Mouse (Mus musculus) cortical plate, adult 2 months (tissue): ENCODE measurements around the gene Cox6b1. TPM values are rescaled to one million over a fixed set of nuclear protein-coding genes. Genes with fewer than 3 reads are reported as not detected.

Experiments
- H3K27ac ChIP-seq: fragments of 200-500 bp; 2 replicates; pipeline ENCODE4 v1.5.1; 2012; ENCODE audit warnings: low read length, control low read depth, inconsistent platforms; ENCODE audit not compliant: insufficient read depth
- H3K4me1 ChIP-seq: fragments of 200-500 bp; 2 replicates; pipeline ENCODE4 v1.6.1; 2011; ENCODE audit warnings: low read length; ENCODE audit not compliant: control insufficient read depth, insufficient read depth
- H3K4me3 ChIP-seq: fragments of 200-500 bp; 2 replicates; pipeline ENCODE4 v1.5.1; 2011; ENCODE audit warnings: mild to moderate bottlenecking, low read length, control low read depth; ENCODE audit not compliant: insufficient read depth
- CTCF ChIP-seq: fragments of 200-500 bp; IDR thresholded peaks from 2 replicates; pipeline ENCODE4 v1.5.1; 2011; ENCODE audit warnings: mild to moderate bottlenecking, control low read depth, low read length; ENCODE audit not compliant: insufficient read depth; ENCODE audit errors: extremely low read depth
- POLR2A ChIP-seq: fragments of 200-500 bp; IDR thresholded peaks from 2 replicates; pipeline ENCODE4 v1.6.1; 2011; ENCODE audit warnings: mild to moderate bottlenecking, low read length, control low read depth; ENCODE audit not compliant: insufficient read depth; ENCODE audit errors: extremely low read depth
- polyA plus RNA-seq: library from polyadenylated mRNA; depleted of rRNA; stranded (reverse); fragments of >200 nt; gene quantifications from 2 replicates; pipeline ENCODE4 v1.2.3, GENCODE M21; 2012

Gene Cox6b1
- polyA plus RNA-seq, 1 experiment = 1,068 TPM

DNA sequence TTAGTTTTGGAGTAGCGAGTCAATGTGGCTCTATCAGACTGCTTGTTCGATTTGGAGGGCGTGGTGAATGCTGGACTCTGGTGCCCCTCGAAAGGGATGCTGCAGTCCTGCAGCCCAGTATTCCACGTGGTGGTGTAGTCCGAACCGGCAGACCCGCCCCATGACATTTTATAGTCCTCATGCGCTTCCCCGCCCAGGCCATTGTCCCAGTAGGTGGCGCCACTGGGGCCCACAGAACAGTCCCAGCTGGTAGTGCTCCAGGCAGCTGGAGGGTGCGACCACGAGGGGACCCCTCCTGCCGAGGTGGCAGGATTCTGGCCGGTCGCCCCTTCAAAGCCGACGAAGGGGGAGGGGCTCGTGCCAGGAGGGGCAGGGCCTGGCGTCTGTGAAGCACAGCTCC, 8.7 kb upstream of the Cox6b1 start:
- Histone ChIP-seq H3K4me3 (no peak overlapping the region), H3K4me1 (no peaks in the 10 kb centered on the region), H3K27ac (no peak overlapping the region)
- TF ChIP-seq POLR2A (no peak), CTCF (peak; percentile 14; the same call in 1 of the 2 replicates)

DNA sequence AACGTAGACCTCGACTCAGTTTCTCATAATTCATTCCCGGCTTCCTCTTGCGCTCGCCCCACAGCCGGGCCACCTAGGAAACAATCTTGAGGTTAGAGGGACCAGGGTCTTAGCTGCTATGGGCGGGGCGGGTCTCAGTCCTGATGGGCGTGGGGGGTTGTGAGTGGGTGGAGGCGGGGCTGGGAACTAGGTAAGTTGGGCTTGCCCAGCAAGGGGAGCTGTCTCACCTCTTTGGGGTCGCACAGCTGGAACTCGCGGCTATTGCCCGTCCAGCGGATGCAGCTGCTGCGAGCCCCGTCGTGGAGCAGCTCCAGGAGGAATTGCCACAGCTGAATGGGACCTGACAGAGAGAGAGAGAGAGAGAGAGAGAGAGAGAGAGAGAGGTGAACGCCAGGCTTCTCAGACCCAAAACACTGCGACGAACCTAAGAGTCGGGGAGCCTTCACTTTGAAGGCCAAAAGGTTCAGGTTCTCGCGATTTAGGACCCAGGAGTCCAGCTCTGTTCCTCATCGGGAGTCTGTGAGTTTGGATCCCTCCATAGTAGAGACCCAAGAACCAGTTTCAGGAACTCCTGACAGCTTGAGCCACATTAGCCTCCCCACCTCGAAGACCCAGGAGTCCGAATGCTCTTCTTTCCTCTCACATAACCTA, 7.9 kb upstream of the Cox6b1 start:
- Histone ChIP-seq H3K4me3 (no peak overlapping the region), H3K27ac (no peak overlapping the region), H3K4me1 (no peaks in the 10 kb centered on the region)
- TF ChIP-seq CTCF (no peak), POLR2A (no peak)

DNA sequence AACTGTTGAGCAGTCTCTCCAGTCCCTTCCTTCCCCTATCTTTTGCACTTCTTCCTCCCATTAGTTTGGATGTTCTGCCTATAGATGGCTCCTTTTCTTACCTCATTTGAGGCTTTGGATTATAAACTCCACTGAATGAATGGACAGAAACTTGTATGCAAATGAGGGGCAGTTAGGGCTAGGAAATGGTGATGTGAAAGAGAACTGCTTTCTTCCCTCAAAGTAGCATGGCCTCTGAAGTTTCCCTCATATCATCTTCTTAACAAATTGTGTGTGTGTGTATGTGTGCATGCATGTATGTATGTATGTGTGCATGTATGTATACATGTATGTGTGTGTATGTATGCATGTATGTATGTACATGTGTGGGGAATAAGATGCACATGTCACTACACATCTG, 3.1 kb upstream of the Cox6b1 start:
- no peak overlapping the region for H3K4me3 ChIP-seq
- H3K4me1 ChIP-seq = peaks cover 1% of the 10 kb centered on the region; the same call in 1 of the 2 replicates
- H3K27ac ChIP-seq = no peak overlapping the region
- TF ChIP-seq CTCF (no peak), POLR2A (no peak)

DNA sequence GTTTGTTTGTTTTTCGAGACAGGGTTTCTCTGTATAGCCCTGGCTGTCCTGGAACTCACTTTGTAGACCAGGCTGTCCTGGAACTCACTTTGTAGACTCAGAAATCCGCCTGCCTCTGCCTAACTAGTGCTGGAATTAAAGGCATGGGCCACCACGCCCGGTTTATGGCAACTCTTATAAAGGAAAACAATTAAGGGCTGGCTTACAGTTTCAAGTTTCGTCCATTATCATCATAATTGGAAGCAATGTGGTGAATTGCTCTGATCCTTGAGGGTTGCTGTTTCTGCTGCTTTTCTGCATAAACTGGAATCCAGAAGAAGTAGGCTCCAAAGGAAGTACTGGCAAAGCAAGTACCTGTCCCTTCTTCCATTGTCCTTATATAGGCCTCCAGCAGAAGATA, 696 bp upstream of the Cox6b1 start:
- TF ChIP-seq POLR2A (no peak), CTCF (no peak)
- peak overlapping the region; percentile 97; the same call in 1 of the 2 replicates for H3K4me3 ChIP-seq
- H3K27ac ChIP-seq = no peak overlapping the region
- peaks cover 1% of the 10 kb centered on the region; the same call in 1 of the 2 replicates for H3K4me1 ChIP-seq

DNA sequence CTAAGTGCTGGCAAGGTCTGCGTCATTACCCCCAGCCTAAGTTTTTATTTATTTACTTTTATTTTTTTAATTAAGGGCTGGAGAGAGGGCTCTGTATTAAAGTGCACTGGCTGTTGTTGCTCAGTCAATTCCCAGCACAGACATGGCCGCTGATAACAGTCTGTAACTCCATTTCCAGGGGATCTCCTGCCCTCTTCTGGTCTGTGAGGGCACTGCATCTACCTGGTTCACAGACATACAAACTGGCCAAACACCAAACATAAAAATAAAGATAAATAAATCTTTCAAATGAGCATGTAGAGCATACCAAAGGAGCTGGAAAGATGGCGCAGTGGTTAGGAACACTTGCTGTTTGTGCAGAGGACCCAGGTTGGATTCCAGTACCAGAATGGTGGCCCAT, 6.7 kb downstream of the Cox6b1 start:
- TF ChIP-seq CTCF (peak; percentile 38), POLR2A (no peak)
- Histone ChIP-seq H3K27ac (no peak overlapping the region), H3K4me1 (no peaks in the 10 kb centered on the region), H3K4me3 (no peak overlapping the region)

DNA sequence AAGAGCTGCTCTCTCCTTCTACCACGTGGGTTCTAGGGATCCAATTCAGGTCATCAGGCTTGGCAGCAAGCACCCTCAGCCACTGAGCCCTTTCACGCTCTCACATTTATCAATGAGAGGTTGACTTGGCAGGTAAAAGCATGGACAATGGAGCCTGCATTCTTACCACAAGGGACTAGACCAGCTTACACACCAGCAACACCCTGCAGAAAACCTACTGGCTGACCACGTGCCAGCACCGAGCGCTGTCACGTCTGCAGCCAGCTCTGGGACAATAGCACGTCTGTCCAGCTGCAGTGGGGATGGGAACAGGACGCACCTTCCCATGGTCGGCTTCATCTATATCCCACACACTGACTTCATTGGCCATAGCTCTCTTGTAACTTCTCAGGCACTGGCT, 7.3 kb downstream of the Cox6b1 start:
- Histone ChIP-seq H3K27ac (no peak overlapping the region), H3K4me1 (no peaks in the 10 kb centered on the region), H3K4me3 (no peak overlapping the region)
- no peak for TF ChIP-seq CTCF
- no peak for TF ChIP-seq POLR2A

DNA sequence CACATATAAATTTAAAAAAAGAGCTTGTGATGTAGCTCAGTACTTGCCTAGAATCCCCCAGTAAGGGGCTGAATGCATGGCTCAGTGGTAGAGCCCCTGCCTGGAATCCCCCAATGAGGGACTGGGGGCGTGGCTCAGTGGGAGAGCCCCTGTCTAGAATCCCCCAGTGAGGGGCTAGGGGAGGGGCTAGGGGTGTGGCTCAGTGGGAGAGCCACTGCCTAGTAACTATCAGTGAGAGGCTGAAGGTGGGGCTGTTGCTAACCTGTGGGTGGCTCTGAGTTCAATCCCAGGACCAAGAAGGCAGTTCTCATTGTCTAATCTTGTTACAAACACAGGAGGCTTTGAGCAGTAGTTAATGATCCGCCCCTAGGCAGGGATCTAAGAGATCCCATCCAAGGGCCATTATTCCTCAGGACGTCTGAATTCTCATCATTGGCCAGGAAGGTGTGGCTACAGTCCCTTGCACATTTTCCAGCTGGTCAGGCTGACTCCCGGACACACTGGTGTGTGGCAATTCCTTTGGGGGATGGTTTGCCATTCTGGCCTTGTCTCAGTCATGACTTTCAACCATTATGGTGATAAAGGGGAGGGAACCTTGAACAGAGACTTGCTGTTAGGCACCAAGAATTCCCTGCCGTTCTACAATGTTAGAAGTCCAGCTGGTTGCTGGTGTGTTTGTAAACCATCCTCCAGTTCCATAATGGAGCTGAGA, 10.7 kb downstream of the Cox6b1 start:
- TF ChIP-seq CTCF = no peak
- TF ChIP-seq POLR2A = no peak
- Histone ChIP-seq H3K4me3 (no peak overlapping the region), H3K27ac (no peak overlapping the region), H3K4me1 (no peaks in the 10 kb centered on the region)

DNA sequence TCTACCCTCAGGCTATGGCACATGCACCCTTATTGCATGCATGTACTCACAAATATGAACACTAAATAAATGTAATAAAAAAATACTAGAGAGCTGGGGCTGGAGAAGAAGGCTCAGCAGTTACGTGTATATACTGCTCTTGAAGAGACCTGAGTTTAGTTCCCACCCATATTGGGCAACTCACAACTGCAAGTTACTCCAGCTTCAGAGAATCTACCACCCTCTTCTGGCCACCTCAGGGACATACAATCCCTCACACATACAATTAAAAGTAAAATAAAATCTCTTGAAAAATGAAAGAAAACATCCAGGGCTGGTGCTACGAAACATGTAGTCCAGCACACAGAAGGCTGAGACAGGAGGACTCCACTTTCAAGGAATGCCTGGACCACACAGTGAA, 11.5 kb downstream of the Cox6b1 start:
- H3K27ac ChIP-seq = no peak overlapping the region
- no peak overlapping the region for H3K4me3 ChIP-seq
- no peak for TF ChIP-seq CTCF
- TF ChIP-seq POLR2A = no peak
- H3K4me1 ChIP-seq = no peaks in the 10 kb centered on the region

DNA sequence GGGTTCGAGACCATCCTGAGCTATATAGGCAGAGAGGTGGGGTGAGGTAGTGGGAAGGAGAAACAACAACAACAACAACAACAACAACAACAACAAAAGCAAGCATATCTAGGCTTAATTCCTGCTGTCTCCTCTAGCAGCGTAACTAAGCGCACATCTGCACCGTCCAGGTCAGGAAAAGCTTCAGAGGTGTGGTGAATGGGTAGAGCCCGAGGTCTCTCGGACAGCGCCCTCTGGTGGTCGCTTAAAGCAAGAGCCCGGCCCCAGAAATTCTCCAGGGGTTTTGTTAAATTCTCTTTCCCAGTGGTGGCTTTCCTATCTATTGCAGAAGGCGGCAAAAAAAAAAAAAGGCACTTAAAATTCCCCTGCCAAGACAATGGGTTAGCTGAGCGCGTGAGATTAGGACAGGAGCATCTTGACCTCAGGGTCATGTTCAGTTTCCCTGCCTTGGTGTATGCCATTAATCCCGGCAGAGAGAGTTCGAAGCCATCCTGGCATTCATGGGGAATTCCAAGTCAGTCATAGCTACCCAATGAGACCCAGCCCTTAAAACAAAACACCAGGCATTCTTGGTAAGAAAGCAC, 12.3 kb downstream of the Cox6b1 start:
- Histone ChIP-seq H3K4me1 (no peaks in the 10 kb centered on the region), H3K27ac (no peak overlapping the region), H3K4me3 (no peak overlapping the region)
- TF ChIP-seq CTCF (peak; percentile 41; the same call in 1 of the 2 replicates), POLR2A (no peak)
